Mouse (Mus musculus) right cerebral cortex, adult 2 months (tissue): ENCODE results near the gene Coq10a.
"Not testable (repeated sequence)": the region's sequence is repeated elsewhere in the genome, so short reads cannot be mapped to it uniquely, and the experiment has no call there.

ENCODE experiments used
- DNase-seq, 2 experiments: peaks; one replicate each; pipeline ENCODE4 v3.0.0; 2021 to 2022; ENCODE audit warnings: low spot score in 2 of 2

The Coq10a gene

DNA sequence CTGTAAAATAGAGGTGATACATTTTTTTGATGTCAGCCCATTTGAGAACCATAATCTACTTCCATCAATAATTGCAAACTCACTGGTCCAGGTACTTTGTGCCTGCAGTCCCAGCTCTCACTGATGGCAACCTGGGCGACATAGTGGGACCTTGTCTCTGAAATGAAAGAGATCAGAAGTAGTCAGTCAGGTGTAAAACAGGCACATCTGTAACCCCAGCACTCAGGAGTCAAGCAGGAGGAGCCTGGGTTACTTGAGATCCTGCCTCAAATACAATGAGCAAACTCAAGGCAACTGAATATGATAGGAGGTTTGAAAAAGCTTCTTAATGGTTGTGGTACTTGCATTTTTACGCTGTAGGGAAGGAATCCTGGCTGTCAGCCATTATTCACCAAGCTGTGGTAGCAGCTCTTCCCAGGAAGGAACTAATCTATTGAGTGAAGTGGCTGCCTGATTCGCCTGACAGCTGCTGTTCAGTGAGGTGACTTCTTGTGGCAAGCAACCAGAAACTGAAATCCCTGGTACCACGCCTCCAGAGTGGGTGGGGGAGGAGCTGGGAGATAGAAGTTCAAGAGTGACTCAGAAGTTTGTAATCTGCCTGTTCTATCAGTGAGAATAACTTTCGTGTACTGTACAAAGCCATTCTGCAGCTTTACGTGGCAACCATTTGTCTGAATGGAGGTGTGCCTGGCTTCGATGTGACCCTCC is 24.1 kb downstream of the Coq10a start:
- DNase-seq: peak; percentile 76 to 78

DNA sequence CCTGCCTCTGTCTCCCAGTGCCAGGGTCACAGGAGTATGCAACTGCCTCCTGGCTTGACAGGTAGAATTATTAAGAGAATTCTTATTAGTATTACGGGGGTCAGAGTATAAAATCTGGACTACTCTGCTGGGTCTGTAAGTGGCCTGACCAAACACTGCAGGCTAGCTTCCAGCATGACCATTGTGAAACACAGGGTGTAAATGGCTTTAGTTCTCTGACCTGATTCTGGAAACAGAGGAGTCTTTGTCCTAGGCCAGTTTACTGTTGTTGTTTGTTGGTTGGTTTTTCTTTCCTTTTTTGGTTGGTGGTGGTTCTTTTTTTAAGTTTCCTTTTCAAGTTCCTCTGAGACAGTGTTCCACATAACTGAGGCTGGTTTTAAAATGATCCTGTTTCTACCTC is 25.4 kb downstream of the Coq10a start:
- DNase-seq: no peak

DNA sequence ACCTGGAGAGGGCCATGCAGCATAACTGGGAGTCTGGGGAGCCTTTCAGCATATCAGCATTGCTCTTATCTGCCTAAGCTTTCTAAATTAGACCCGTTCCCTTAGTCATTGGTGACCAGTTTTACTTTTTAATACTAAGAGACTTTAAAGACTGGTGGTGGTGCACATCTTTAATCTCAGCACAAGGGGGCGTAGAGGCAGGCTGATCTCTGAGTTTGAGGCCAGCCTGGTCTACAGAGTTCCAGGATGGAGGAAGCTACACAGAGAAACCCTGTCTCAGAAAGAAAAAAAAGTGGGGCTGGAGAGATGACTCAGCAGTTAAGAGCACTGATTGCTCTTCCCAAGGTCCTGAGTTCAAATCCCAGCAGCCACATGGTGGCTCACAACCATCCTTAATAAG is 28.5 kb downstream of the Coq10a start:
- no peak for DNase-seq

DNA sequence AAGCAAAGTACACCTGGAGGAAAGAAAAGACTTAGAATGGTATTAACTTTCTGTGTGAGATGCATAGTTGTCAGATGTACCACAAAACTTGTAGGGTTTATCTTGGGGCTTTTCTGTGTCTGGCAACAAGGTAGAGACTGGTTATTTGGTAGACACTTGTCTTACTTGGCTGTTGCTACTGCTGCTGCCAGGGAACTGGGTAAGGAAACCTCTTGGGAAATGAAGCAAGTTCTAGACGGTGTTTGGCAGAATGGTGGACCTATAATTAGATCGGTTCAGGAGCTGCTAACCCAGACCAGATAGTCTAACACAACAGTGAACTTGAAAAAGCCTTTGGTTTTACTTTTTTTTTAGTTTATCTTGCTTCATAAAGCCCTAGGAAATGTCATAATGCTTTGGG is 29.8 kb downstream of the Coq10a start:
- DNase-seq: no peak

DNA sequence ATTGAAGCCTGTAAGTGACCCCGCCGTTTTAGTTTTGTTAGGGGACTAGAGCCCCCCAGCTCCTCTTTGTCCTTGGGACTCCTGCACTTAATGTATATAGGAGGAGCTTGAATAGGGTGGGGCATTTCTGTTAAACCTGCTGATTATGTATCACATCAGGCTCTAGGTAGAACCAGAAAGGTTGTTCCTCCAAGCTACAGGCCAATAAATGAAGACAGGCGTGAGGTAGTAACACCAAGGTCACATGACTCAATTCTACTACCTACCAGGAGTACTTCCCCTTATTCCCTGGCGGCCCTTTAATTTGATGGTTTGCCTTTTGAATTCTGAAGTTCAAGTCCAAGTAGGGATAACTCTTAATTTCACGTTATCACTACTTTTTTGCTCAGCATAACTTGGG is 30.4 kb downstream of the Coq10a start:
- DNase-seq: no peak

DNA sequence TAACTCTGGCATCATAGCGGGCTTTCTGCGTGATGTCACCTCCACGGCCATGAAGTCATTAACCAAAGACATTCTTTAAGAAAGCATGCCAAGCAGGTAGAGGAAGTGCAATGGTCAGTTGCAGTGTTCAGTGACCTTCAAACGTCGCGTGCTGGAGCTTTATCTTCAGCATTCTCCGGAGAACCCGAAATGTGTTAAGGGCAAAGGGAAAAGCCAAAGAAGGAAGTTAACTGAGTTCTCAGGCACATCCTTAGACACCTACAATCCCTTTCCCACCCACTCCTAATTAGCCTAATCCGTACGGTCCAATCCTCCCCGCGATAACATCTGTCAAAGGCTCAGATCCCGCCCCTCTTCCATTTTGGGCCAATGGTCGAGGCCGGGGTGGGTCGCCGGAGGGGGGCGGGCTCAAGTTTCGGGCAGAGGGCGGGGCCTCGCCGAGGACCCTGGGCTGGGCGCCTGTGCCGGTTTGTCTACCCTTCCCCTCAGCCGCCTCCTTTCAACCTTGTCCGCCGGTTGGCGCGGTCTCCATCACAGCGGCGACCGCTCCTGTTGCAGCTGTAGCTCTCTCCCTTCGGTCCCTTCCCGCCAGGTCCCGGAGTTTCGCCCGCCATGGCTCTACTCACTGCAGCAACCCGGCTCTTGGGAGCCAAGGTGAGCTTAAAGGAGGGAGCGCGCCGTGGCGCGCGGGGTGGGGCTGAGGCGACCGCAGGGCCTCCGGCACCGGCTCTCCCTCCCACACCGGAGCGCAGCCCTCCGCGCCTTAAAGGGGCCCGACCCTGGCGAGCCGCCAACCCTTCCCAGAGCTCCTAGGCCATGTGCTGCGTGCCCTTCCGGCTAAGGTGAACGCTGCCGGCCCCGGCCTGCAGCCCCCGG is 31.3 kb downstream of the Coq10a start, which contains the start of gene Cs:
Gene Cs, plus strand, starts transcription at position 429 of the 876 bp plus-strand sequence.
- DNase-seq: peak; percentile 93 to 96

DNA sequence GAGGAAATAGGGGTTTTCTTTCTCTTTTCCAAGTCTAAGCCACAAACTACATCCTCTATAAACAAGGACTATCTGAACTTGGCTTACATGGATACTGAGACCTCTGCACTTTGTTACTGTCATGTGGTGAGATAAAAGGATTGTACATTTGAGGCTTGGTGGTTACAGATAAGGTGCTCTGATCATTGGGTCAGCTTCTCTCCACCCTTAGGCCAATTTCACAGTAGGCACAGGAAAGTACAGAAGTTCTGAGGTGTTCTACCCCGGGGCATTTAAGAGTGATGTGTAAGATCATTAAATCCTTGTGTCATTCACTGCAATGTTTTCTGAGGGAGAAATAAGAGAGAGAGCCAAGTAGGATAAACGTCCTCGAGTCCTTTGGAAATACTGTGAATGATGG is 32.2 kb downstream of the Coq10a start:
- DNase-seq: no peak

DNA sequence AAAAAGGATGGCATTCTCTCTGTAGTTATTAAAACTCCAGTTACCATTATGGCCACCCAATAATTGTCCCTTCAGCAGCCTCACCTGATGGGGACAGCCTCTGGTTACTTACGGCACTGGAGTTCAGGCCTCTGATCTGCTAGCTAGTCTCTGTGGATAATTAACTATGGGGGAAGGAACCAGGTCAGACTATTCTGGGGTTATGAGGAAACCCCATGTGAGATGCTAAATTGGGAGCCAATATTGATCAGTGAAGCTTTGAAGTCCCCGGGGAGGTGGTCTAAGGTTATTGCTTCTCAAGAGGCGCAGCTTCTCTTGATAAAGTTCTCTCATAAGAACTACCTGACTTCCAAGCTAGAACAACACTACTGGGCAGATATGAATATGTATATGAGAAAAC is 32.6 kb downstream of the Coq10a start:
- DNase-seq: no peak

DNA sequence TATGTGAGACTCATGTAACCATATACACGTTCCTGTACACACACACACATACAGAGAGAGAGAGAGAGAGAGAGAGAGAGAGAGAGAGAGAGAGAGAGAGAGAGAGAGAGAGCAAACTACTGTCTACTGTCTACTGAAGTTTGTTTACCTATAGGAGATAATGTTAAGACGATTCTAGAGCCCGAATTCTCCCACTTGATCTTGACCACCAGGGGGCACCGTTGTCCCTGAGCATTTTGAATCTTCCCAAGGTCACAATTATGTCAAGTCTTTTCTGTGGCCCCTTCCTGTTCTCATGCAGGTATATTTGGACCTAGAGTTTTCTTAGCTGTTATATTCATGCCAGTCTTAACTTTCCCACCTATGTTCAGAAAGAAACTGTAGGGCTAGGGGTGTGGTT is 33.2 kb downstream of the Coq10a start:
- DNase-seq: peak; percentile 69 to 83

DNA sequence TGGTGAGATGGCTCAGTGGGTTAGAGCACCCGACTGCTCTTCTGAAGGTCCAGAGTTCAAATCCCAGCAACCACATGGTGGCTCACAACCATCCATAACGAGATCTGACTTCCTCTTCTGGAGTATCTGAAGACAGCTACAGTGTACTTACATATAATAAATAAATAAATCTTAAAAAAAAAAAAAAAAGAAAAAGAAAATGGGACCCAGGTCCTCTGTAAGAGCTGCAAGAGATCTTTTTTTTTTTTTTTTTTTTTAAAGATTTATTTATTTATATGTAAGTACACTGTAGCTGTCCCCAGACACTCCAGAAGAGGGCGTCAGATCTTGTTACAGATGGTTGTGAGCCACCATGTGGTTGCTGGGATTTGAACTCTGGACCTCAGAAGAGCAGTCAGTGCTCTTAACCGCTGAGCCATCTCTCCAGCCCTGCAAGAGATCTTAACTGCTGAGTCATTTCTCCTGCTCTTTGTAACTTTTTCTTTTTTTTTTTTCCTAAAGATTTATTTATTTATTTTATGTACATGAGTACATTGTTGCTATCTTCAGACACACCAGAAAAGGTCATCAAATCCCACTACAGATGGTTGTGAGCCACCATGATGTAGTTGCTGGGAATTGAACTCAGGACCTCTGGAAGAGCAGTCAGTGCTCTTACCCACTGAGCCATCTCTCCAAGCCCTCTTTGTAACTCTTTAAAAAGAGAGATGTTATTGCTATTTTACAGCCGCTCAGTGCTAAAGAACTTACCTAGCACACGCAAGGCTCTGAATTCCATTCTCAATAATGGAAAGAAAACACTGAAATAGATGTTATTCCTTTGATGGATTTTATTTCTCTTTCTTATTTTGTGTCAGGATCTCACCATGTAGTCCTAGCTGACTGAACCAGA is 36.2 kb downstream of the Coq10a start:
- not testable (repeated sequence) for DNase-seq

DNA sequence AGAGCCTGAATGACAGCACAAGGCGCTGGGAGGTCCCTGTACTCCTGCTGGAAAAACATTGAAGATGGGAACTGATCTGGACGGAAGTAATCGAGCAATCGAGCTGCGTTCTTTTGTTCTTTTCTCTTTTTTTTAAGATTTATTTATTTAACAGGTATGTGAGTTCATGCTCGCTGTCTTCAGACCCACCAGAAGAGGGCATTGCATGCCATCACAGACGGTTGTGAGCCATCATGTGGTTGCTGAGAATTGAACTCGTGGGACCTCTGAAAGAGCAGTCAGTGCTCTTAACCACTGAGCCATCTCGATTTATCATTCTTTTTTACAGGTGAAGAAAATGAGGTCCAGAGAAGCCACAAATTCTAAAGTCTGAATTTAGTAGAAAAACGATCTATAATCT is 41.2 kb downstream of the Coq10a start:
- no peak for DNase-seq

DNA sequence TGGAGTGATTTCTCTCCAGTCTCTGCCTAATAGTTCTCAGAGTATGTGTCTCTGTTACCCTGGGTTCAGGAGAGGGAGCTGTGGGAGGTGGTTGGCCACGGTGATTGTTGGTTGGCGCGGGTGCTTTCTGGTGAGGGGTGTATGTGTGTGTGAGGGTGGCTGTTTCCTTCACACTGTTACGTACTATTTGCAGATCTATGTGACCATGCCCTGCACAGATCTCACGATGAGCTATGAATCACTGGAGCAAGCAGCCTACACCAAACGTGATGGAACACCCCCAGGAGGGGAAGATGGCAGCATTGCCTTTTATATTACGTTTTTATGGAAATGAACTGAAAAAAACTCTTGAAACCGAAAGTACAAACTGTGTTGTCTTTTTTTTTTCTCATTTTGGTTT is 42.0 kb downstream of the Coq10a start:
- peak in 1 of 2 experiments; percentile 24 for DNase-seq

DNA sequence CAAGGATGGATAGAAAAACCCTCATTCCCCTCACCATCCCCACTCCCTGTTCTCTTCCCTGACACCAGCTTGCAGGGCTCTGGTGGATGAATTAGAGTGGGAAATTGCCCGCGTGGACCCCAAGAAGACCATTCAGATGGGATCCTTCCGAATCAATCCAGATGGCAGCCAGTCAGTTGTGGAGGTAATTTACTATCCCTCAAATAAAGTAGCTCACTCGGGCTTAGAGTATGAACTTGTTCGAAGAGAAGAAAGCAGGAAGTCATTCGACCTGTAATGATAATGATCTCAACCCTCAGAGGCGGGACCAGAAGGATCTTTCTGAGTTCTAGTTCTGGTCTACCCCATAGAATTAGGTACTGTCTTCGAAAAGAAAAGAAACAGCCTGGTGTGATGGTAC is 45.3 kb downstream of the Coq10a start:
- DNase-seq: no peak

DNA sequence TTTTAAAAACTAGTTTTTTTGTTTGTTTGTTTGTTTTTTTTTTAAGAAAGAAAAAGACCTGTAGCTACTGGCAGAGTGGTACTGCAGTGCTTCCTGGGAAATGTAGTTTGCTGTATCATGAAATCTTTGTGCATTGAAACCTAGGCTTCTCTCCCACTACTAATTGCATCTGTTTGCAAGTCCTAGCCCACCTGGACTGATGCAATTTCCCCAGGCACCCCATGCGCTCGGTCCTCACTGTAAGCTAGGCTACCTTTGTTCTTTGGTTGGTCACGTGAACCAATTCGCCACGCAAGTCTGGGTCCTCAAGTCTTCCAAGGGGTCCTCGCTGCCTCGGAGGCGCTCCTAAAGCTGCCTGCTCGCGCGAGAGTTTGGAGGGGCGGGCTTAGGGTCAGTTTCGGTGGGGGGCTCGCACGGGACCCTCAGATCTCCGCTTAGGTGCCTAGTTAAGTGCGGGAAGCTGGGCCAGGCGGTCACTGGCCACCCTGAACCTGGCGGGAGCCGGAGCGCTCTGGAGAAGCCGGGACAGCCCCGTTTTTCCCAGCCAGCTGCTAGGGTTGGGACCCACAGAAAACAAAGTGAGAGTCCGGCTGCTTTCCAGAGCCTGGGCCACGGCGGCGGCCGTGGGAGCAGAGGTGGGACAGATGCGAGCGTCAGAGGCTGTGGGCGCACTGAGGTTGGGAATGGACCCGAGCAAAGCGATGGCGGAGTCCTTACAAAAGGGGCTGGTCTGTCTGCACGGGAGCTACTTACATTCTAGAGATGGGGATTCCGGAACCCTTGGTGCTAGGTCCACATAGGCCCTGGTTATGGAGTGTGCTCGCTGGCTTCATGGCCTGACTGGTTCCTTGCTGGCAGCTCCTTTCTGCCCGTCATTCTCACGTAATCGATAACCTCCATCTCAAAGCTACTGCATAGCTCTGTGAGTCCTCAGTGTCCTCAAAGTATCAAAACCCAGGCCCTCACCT is 46.4 kb downstream of the Coq10a start, which contains the start of gene Cnpy2:
Gene Cnpy2, plus strand, starts transcription at position 319 of the 968 bp plus-strand sequence.
- DNase-seq: peak; percentile 82 to 92

DNA sequence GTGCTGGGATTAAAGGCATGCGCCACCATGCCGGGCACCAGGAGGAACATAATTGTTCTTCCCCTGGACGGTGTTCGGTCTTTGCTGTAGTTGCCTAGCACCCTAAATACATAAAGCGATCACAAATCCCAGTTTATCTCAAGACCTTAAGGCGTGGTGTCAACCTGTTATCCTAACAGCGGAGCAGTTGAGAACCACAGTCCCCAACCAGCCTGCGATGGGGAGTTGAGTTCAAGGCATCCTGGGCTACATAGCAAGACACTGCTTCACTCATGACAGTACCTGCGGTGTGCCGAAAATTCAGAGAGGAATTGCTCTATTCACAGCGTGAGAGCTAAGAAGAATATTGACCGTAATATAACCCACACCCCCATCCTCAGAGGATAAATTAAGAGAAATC is 47.2 kb downstream of the Coq10a start:
- DNase-seq: no peak

DNA sequence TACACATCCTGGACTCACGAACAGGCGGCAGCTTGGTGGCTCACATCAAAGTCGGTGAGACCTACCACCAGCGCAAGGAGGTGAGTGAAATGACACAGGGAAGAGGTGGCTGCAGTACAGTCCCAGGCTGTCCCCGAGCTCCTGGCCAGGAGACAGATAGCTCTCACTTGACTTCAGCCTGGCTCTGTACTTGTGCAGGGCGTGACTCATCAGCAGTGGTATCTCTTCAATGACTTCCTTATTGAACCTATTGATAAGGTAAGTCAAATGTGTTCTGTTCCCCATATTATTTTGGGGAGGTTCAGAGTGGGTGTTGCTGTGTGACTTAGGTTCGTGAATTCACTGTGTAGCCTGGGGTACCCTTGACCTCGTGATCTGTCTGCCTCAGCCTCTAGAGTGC is 53.2 kb downstream of the Coq10a start:
- no peak for DNase-seq
